Mouse (Mus musculus): Measurements from ENCODE around the gene Tnni3k. TPM values are rescaled to one million over a fixed set of nuclear protein-coding genes. Genes with fewer than 3 reads are reported as not detected.

The Tnni3k gene
- total RNA-seq, 1 experiment = not detected

GRCm38 (mm10) chr3:154771651-154772050 lies 283.6 kb downstream of the Tnni3k start:
- Histone ChIP-seq H3K4me3 (ENCODE audit: insufficient read depth in 1 of 2, low read depth in 1 of 2, low read length in 2 of 2, poor library complexity in 1 of 2, severe bottlenecking in 1 of 2) (no peak overlapping the region), H3K27ac (ENCODE audit: insufficient read depth, low read depth, low read length, poor library complexity, severe bottlenecking) (no peak overlapping the region), H3K36me3 (ENCODE audit: control insufficient read depth, insufficient read depth, low read length, poor library complexity, severe bottlenecking) (no peaks in the 10 kb centered on the region), H3K9me3 (ENCODE audit: control insufficient read depth, insufficient read depth, low read depth, low read length) (no peaks in the 10 kb centered on the region), H3K9ac (ENCODE audit: insufficient read depth, low read depth, low read length, poor library complexity, severe bottlenecking) (no peak overlapping the region), H3K4me1 (ENCODE audit: control insufficient read depth in 2 of 2, insufficient read depth in 2 of 2, low read length in 2 of 2, poor library complexity in 1 of 2) (peaks cover 0 to 3% of the 10 kb centered on the region in 2 experiments; a peak in 2 of 4 replicates)
- DNase-seq (ENCODE audit: low read depth, low spot score) = no peak
- TF ChIP-seq ZC3H11A (IDR thresholded peaks at IDR 0.05; ENCODE audit: borderline replicate concordance, low read depth, low read length) (no peak), HCFC1 (IDR thresholded peaks at IDR 0.05; ENCODE audit: borderline replicate concordance, insufficient read depth, low read length) (no peak), ZNF384 (IDR thresholded peaks at IDR 0.05; ENCODE audit: low read depth, low read length) (no peak), MAFK (IDR thresholded peaks at IDR 0.05; ENCODE audit: insufficient read depth, low read depth, low read length) (no peak), CHD2 (IDR thresholded peaks at IDR 0.05; ENCODE audit: low read depth, low read length) (no peak)
- in situ Hi-C loops (cut with MboI; ENCODE audit: low sequenced_read_pairs in 2 of 2, unreplicated experiment in 2 of 2) = no loop called here

GRCm38 (mm10) chr3:154766321-154766720 lies 288.9 kb downstream of the Tnni3k start:
- TF ChIP-seq ZC3H11A (IDR thresholded peaks at IDR 0.05; ENCODE audit: borderline replicate concordance, low read depth, low read length) (no peak), HCFC1 (IDR thresholded peaks at IDR 0.05; ENCODE audit: borderline replicate concordance, insufficient read depth, low read length) (no peak), ZNF384 (IDR thresholded peaks at IDR 0.05; ENCODE audit: low read depth, low read length) (no peak), MAFK (IDR thresholded peaks at IDR 0.05; ENCODE audit: insufficient read depth, low read depth, low read length) (no peak), CHD2 (IDR thresholded peaks at IDR 0.05; ENCODE audit: low read depth, low read length) (no peak)
- peaks cover 0 to 3% of the 10 kb centered on the region in 2 experiments; a peak in 2 of 4 replicates for H3K4me1 ChIP-seq (ENCODE audit: control insufficient read depth in 2 of 2, insufficient read depth in 2 of 2, low read length in 2 of 2, poor library complexity in 1 of 2)
- H3K27ac ChIP-seq (ENCODE audit: insufficient read depth, low read depth, low read length, poor library complexity, severe bottlenecking) = no peak overlapping the region
- no peaks in the 10 kb centered on the region for H3K9me3 ChIP-seq (ENCODE audit: control insufficient read depth, insufficient read depth, low read depth, low read length)
- no peaks in the 10 kb centered on the region for H3K36me3 ChIP-seq (ENCODE audit: control insufficient read depth, insufficient read depth, low read length, poor library complexity, severe bottlenecking)
- in situ Hi-C loops (cut with MboI; ENCODE audit: low sequenced_read_pairs in 2 of 2, unreplicated experiment in 2 of 2) = no loop called here
- H3K4me3 ChIP-seq (ENCODE audit: insufficient read depth in 1 of 2, low read depth in 1 of 2, low read length in 2 of 2, poor library complexity in 1 of 2, severe bottlenecking in 1 of 2) = no peak overlapping the region
- DNase-seq (ENCODE audit: low read depth, low spot score) = no peak
- no peak overlapping the region for H3K9ac ChIP-seq (ENCODE audit: insufficient read depth, low read depth, low read length, poor library complexity, severe bottlenecking)

DNA sequence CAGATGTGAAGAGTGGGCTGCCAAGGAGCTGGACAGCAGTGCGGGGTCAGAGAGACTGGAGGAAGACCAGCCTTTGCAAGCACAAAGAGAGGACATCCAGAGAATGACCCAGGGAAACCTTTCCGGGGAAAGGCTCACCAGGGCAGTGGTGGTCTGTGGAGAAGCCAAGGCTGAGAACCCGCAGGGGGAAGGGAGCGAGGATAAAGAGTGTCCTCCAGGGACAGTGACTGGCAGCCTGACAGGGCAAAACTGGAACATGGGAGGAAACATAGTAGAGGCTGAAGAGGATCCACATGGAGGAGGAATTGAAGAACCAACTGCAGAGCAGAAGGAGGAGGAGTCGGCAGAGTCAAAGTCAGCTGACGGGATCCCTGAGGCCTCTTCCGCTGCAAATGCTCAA lies 291.1 kb downstream of the Tnni3k start:
- Histone ChIP-seq H3K27ac (ENCODE audit: insufficient read depth, low read depth, low read length, poor library complexity, severe bottlenecking) (no peak overlapping the region), H3K4me3 (ENCODE audit: insufficient read depth in 1 of 2, low read depth in 1 of 2, low read length in 2 of 2, poor library complexity in 1 of 2, severe bottlenecking in 1 of 2) (no peak overlapping the region), H3K4me1 (ENCODE audit: control insufficient read depth in 2 of 2, insufficient read depth in 2 of 2, low read length in 2 of 2, poor library complexity in 1 of 2) (no peaks in the 10 kb centered on the region), H3K9me3 (ENCODE audit: control insufficient read depth, insufficient read depth, low read depth, low read length) (no peaks in the 10 kb centered on the region), H3K9ac (ENCODE audit: insufficient read depth, low read depth, low read length, poor library complexity, severe bottlenecking) (no peak overlapping the region), H3K36me3 (ENCODE audit: control insufficient read depth, insufficient read depth, low read length, poor library complexity, severe bottlenecking) (no peaks in the 10 kb centered on the region)
- DNase-seq (ENCODE audit: low read depth, low spot score) = no peak
- TF ChIP-seq ZNF384 (IDR thresholded peaks at IDR 0.05; ENCODE audit: low read depth, low read length) = no peak
- TF ChIP-seq HCFC1 (IDR thresholded peaks at IDR 0.05; ENCODE audit: borderline replicate concordance, insufficient read depth, low read length) = no peak
- TF ChIP-seq MAFK (IDR thresholded peaks at IDR 0.05; ENCODE audit: insufficient read depth, low read depth, low read length) = no peak
- no peak for TF ChIP-seq CHD2 (IDR thresholded peaks at IDR 0.05; ENCODE audit: low read depth, low read length)
- no peak for TF ChIP-seq ZC3H11A (IDR thresholded peaks at IDR 0.05; ENCODE audit: borderline replicate concordance, low read depth, low read length)
- in situ Hi-C loops (cut with MboI; ENCODE audit: low sequenced_read_pairs in 2 of 2, unreplicated experiment in 2 of 2) = no loop called here

DNA sequence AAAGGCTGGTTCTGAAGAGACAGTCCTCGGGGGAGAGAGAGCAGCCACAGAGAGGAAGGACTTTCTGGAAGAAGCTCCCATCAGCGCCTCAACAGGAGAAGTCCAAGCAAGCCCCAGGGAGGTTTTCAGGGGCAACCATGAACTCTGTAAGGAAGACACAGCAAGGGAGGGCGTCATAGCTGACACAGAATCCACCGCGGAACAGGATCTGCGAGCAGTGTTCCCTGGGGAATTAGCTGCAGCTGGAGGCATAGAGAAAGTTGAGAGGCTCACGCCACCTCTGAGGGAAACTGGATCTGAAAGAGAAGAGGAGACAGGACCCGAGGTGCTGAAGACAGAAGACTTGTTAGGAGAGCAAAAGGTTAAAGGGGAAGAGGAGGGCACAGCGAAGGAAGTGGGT lies 291.8 kb downstream of the Tnni3k start:
- TF ChIP-seq MAFK (IDR thresholded peaks at IDR 0.05; ENCODE audit: insufficient read depth, low read depth, low read length) (no peak), ZC3H11A (IDR thresholded peaks at IDR 0.05; ENCODE audit: borderline replicate concordance, low read depth, low read length) (no peak)
- Histone ChIP-seq H3K36me3 (ENCODE audit: control insufficient read depth, insufficient read depth, low read length, poor library complexity, severe bottlenecking) (no peaks in the 10 kb centered on the region), H3K4me1 (ENCODE audit: control insufficient read depth in 2 of 2, insufficient read depth in 2 of 2, low read length in 2 of 2, poor library complexity in 1 of 2) (no peaks in the 10 kb centered on the region), H3K9me3 (ENCODE audit: control insufficient read depth, insufficient read depth, low read depth, low read length) (no peaks in the 10 kb centered on the region), H3K9ac (ENCODE audit: insufficient read depth, low read depth, low read length, poor library complexity, severe bottlenecking) (no peak overlapping the region), H3K27ac (ENCODE audit: insufficient read depth, low read depth, low read length, poor library complexity, severe bottlenecking) (no peak overlapping the region), H3K4me3 (ENCODE audit: insufficient read depth in 1 of 2, low read depth in 1 of 2, low read length in 2 of 2, poor library complexity in 1 of 2, severe bottlenecking in 1 of 2) (no peak overlapping the region)
- in situ Hi-C loops (cut with MboI; ENCODE audit: low sequenced_read_pairs in 2 of 2, unreplicated experiment in 2 of 2) = no loop called here
- DNase-seq (ENCODE audit: low read depth, low spot score) = no peak

GRCm38 (mm10) chr3:154761108-154761507 lies 294.1 kb downstream of the Tnni3k start:
- no peak overlapping the region for H3K4me3 ChIP-seq (ENCODE audit: insufficient read depth in 1 of 2, low read depth in 1 of 2, low read length in 2 of 2, poor library complexity in 1 of 2, severe bottlenecking in 1 of 2)
- H3K4me1 ChIP-seq (ENCODE audit: control insufficient read depth in 2 of 2, insufficient read depth in 2 of 2, low read length in 2 of 2, poor library complexity in 1 of 2) = no peaks in the 10 kb centered on the region
- H3K9ac ChIP-seq (ENCODE audit: insufficient read depth, low read depth, low read length, poor library complexity, severe bottlenecking) = no peak overlapping the region
- TF ChIP-seq HCFC1 (IDR thresholded peaks at IDR 0.05; ENCODE audit: borderline replicate concordance, insufficient read depth, low read length) = no peak
- no peak for TF ChIP-seq MAFK (IDR thresholded peaks at IDR 0.05; ENCODE audit: insufficient read depth, low read depth, low read length)
- TF ChIP-seq ZC3H11A (IDR thresholded peaks at IDR 0.05; ENCODE audit: borderline replicate concordance, low read depth, low read length) = no peak
- TF ChIP-seq CHD2 (IDR thresholded peaks at IDR 0.05; ENCODE audit: low read depth, low read length) = no peak
- TF ChIP-seq ZNF384 (IDR thresholded peaks at IDR 0.05; ENCODE audit: low read depth, low read length) = no peak
- no peak overlapping the region for H3K27ac ChIP-seq (ENCODE audit: insufficient read depth, low read depth, low read length, poor library complexity, severe bottlenecking)
- H3K36me3 ChIP-seq (ENCODE audit: control insufficient read depth, insufficient read depth, low read length, poor library complexity, severe bottlenecking) = no peaks in the 10 kb centered on the region
- DNase-seq (ENCODE audit: low read depth, low spot score) = no peak
- in situ Hi-C loops (cut with MboI; ENCODE audit: low sequenced_read_pairs in 2 of 2, unreplicated experiment in 2 of 2) = no loop called here
- no peaks in the 10 kb centered on the region for H3K9me3 ChIP-seq (ENCODE audit: control insufficient read depth, insufficient read depth, low read depth, low read length)
